Mouse (Mus musculus) cerebellum, adult 2 months (tissue): ENCODE results near the gene Trip12. TPM values are rescaled to one million over a fixed set of nuclear protein-coding genes. Genes with fewer than 3 reads are reported as not detected.

Experiments used
- DNase-seq, 2 experiments: peaks; one replicate each; pipeline ENCODE4 v3.0.0; 2021
- H3K27ac ChIP-seq: fragments of 200-500 bp; 2 replicates; pipeline ENCODE4 v1.5.1; 2012; ENCODE audit warnings: low read length, control low read depth, inconsistent platforms; ENCODE audit not compliant: insufficient read depth
- H3K27me3 ChIP-seq: fragments of 200-500 bp; 2 replicates; pipeline ENCODE4 v1.6.1; 2012; ENCODE audit warnings: inconsistent platforms, mild to moderate bottlenecking, low read length, moderate library complexity; ENCODE audit not compliant: control insufficient read depth, insufficient read depth
- H3K4me1 ChIP-seq: fragments of 200-500 bp; 2 replicates; pipeline ENCODE4 v1.6.1; 2011; ENCODE audit warnings: low read length; ENCODE audit not compliant: control insufficient read depth, insufficient read depth
- H3K4me3 ChIP-seq: fragments of 200-500 bp; replicated peaks from 2 replicates; pipeline ENCODE3; 2011; ENCODE audit warnings: mild to moderate bottlenecking, low read depth, low read length, control low read depth; ENCODE audit not compliant: insufficient read depth
- CTCF ChIP-seq: fragments of 200-500 bp; IDR thresholded peaks from 2 replicates; pipeline ENCODE4 v1.5.1; 2011; ENCODE audit warnings: low read depth, mild to moderate bottlenecking, control low read depth, low read length, moderate library complexity, borderline replicate concordance; ENCODE audit not compliant: insufficient read depth
- POLR2A ChIP-seq: fragments of 200-500 bp; IDR thresholded peaks from 2 replicates; pipeline ENCODE4 v1.6.1; 2011; ENCODE audit warnings: low read length, control low read depth, borderline replicate concordance; ENCODE audit not compliant: insufficient read depth
- WGBS: fragments of 180-500 bp; shearing (Covaris S2); methylation state at CpG from one replicate; pipeline ENCODE4 v1.1.7; 2018; 5-methylcytosine and 5-hydroxymethylcytosine counted together
- polyA plus RNA-seq: library from polyadenylated mRNA; depleted of rRNA; stranded (reverse); fragments of >200 nt; gene quantifications from 2 replicates; pipeline ENCODE4 v1.2.3, GENCODE M21; 2012

The Trip12 gene
- polyA plus RNA-seq, 1 experiment: 75.2 TPM

DNA sequence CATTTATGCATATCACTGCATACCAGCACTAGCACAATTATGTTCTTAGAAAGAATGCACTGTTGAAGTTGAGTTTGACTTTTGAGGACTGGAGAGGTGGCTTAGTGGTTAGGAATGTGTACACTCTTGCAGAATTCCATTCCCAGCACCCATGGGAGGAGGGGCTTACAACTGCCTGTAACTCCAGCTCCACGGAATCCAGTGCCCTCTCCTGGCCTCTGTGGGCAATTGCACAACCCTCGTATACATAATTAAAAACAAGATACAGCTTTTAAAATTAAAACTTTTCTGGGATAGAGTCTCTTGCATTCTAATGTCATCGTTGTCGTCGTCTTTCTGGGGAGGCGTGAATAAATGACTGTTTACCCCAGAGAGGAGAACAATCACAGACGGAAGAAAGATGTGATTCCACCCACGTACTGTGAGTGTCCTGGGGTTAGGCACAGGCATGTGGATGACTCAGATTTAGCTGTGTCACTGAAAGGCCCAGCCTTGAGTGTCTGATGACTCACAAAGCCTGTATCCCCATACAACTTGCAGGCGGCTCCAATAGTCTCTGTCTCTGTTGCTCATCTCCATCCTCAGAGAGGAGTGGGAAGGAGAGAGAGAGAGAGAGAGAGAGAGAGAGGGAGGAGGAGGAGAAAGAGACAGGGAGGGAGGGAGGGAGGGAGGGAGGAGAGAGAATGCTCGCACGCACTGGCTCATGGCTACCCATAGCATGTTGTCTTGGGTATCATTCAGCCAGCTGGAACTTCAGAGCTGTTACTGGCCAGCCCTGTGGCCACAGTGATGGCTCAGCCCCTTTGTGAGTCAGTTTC lies 41.1 kb upstream of the Trip12 start:
- Histone ChIP-seq H3K27ac (no peak overlapping the region), H3K4me1 (no peaks in the 10 kb centered on the region), H3K27me3 (no peaks in the 10 kb centered on the region), H3K4me3 (no peak overlapping the region)
- TF ChIP-seq POLR2A (no peak), CTCF (no peak)
- no peak for DNase-seq
- WGBS: 64% methylated on average over 11 of the region's 11 CpGs

DNA sequence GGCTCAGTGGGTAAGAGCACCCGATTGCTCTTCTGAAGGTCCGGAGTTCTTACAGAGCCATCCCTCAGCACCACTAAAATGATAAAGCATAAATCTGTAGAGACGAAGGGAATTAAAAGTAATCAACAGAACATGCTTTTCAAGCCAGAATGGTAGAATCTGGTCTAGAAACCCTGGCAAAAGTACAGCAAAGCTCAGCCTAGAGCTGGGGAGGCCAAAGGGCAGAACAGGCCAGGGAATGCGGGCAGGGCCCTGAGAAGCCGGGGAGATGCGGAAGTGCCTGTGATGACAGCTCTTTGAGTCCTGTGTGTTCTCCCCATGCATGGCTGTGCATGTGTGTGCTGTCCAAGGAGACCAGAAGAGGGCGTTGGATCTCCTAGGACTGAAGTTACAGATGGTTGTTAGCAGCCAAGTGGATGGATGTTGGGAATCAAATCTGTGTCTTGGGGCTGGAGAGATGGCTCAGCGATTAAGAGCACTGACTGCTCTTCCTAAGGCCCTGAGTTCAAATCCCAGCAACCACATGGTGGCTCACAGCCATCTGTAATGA lies 39.3 kb upstream of the Trip12 start:
- TF ChIP-seq POLR2A (no peak), CTCF (no peak)
- 92% methylated on average over 8 of the region's 8 CpGs for WGBS
- H3K4me3 ChIP-seq: no peak overlapping the region
- H3K27ac ChIP-seq: no peak overlapping the region
- DNase-seq: no peak
- no peaks in the 10 kb centered on the region for H3K27me3 ChIP-seq
- no peaks in the 10 kb centered on the region for H3K4me1 ChIP-seq

DNA sequence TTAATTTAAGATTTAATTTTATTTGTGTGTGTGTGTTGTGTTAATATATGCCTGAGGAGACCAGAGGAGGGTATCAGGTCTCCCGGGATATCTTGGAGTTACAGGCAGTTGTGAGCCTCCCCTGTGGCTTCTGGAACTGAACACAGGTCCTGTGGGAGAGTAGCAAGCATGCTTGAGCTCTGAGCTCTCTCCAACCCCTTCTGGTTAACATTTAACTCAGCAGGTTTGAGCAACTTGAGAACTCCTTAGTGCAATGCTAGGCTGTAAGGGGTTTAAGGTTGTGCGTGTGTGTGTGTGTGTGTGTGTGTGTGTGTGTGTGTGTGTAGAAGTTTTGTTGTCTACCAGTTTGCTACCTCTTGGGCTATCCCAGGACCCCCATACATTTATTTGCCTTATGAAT lies 37.3 kb upstream of the Trip12 start:
- TF ChIP-seq CTCF (no peak), POLR2A (no peak)
- no peak for DNase-seq
- no peaks in the 10 kb centered on the region for H3K27me3 ChIP-seq
- no peak overlapping the region for H3K4me3 ChIP-seq
- 86% methylated on average over 2 of the region's 2 CpGs for WGBS
- H3K27ac ChIP-seq: no peak overlapping the region
- no peaks in the 10 kb centered on the region for H3K4me1 ChIP-seq

DNA sequence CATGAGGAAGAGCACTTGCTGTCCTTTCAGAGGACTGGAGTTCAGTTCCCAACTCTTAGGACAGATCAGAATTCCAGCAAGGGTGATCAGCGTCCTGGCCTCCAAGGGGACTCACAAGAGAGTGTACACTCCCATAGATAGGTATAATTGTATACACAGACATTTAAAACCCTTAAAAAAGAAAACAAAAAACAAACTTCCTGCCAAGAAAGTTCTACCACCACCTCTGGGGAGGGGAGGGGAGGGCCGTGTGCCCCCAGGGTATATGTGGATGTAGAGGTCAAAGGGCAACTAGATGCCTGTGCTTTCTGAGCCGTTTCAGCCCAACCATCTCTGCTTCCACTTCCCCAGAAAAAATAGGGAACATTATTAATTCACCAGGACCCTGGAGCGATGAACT lies 32.6 kb upstream of the Trip12 start:
- no peaks in the 10 kb centered on the region for H3K27me3 ChIP-seq
- TF ChIP-seq CTCF (no peak), POLR2A (no peak)
- H3K4me1 ChIP-seq: no peaks in the 10 kb centered on the region
- DNase-seq: no peak
- H3K4me3 ChIP-seq: no peak overlapping the region
- 68% methylated on average over 4 of the region's 4 CpGs for WGBS
- no peak overlapping the region for H3K27ac ChIP-seq

DNA sequence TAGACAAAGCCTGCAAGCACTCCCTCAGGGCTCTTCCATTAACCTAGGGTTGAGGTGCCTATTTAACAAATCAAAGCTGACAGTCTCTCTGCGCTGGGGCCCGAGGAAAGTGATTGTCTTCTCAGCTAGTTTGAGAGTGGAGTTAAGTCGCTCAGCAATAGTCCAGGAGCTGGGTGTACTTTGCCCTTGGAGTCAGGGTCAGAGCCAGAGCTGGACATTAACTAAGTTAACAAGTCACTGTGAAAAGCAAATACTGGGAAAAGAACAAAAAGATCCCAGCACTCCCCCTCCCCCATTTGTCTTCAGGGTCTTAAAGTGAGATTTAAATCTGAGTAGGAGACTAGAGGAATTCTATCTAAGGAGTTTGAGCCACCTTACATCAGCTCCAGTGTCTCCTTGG lies 31.8 kb upstream of the Trip12 start:
- WGBS: 31% methylated on average over 3 of the region's 3 CpGs

DNA sequence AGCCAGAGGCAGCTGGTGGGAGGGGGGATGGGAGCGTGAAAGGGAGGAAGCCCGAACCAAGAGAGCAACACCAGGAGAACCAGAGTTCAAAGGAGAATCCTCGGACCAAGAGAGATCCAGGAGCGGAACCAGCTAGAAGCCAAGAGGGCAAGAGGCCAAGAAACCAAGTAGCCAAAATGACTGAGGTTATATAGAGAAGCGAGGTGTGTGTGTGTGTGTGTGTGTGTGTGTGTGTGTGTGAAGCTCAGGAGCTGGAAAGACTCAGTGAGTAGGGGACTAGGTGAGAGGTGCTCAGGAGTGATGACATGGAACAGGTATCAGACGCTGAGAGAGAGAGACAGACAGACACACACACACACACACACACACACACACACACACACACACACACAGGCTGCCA lies 30.8 kb upstream of the Trip12 start:
- H3K4me3 ChIP-seq: no peak overlapping the region
- WGBS: 41% methylated on average over 6 of the region's 6 CpGs
- no peak for DNase-seq
- no peaks in the 10 kb centered on the region for H3K27me3 ChIP-seq
- no peak overlapping the region for H3K27ac ChIP-seq
- TF ChIP-seq CTCF (no peak), POLR2A (no peak)
- no peaks in the 10 kb centered on the region for H3K4me1 ChIP-seq

More for the DNA sequence above, 31.8 kb upstream of the Trip12 start:
- Histone ChIP-seq H3K27me3 (no peaks in the 10 kb centered on the region), H3K4me3 (no peak overlapping the region), H3K27ac (no peak overlapping the region), H3K4me1 (no peaks in the 10 kb centered on the region)
- DNase-seq: no peak
- TF ChIP-seq POLR2A: no peak
- TF ChIP-seq CTCF: no peak

DNA sequence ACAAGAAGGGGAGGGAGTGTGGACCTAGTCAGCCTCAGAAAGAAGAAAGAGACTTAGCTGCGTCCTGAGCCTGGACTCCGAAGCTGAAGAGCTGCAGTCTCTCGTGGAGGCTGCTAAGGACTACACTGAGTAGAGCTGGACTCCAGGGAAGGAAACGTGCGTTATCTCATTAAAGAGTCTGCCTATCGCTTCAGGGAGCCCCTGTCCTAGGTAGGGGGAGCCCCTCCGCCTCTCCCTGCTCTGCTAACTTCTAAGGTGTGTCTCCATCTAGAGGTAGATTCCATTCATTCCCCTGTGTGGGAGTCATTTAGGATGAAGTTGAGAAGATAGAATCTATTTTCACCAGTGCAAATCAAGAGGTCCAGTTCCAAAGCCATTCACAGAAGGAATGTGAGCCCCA lies 29.2 kb upstream of the Trip12 start:
- H3K27ac ChIP-seq: no peak overlapping the region
- TF ChIP-seq CTCF (no peak), POLR2A (no peak)
- H3K4me3 ChIP-seq: no peak overlapping the region
- no peak for DNase-seq
- WGBS: 51% methylated on average over 7 of the region's 7 CpGs
- H3K4me1 ChIP-seq: no peaks in the 10 kb centered on the region
- no peaks in the 10 kb centered on the region for H3K27me3 ChIP-seq

DNA sequence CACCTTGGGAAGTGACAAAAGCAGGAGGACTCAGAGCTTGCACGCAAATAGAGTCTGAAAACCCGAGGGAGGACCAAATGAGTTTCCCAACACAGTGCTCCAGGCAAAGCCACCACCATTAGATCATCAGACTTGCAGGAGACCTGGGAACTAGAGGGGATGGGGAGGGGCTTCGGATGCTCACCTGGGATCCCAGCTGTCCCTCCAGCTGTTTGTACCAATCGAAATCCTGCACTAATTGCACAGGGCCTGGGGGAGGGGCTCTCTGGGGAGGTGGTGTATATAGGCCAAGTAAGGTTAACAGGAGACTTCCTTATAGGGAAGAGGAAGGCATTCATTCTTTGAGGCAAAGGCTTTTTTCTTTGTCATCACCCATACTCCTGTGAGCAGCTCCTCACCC lies 28.5 kb upstream of the Trip12 start:
- Histone ChIP-seq H3K4me3 (no peak overlapping the region), H3K4me1 (no peaks in the 10 kb centered on the region), H3K27me3 (no peaks in the 10 kb centered on the region), H3K27ac (no peak overlapping the region)
- no peak for DNase-seq
- 82% methylated on average over 4 of the region's 4 CpGs for WGBS
- TF ChIP-seq CTCF (no peak), POLR2A (no peak)
